Mouse (Mus musculus) liver, embryonic 14.5 days (tissue): ENCODE results near the gene Eif4e2. TPM values are rescaled to one million over a fixed set of nuclear protein-coding genes. Genes with fewer than 3 reads are reported as not detected.

Experiments used
- ATAC-seq: fragments of 200-750 bp; cut with Nextera tagmentation; 2 replicates; pipeline ENCODE4 v1.8.0; 2017; ENCODE audit warnings: moderate number of reproducible peaks, mild to moderate bottlenecking, moderate library complexity; ENCODE audit not compliant: insufficient read depth
- DNase-seq, 3 experiments: peaks; one replicate each; pipeline ENCODE4 v3.0.0-alpha.2; 2012 to 2013; ENCODE audit warnings: low read depth in 3 of 3, low spot score in 3 of 3
- H3K27ac ChIP-seq: fragments of 300-500 bp; sonication (generic); 2 replicates; pipeline ENCODE4 v1.5.1; 2014; ENCODE audit warnings: moderate library complexity, mild to moderate bottlenecking, control low read depth, inconsistent platforms
- H3K27me3 ChIP-seq: fragments of 300-500 bp; sonication (generic); 2 replicates; pipeline ENCODE4 v1.6.1; 2014; ENCODE audit warnings: mild to moderate bottlenecking, low read length, moderate library complexity; ENCODE audit not compliant: control insufficient read depth, insufficient read depth
- H3K36me3 ChIP-seq: fragments of 300-500 bp; sonication (generic); replicated peaks from 2 replicates; pipeline ENCODE4 v1.6.1; 2014; ENCODE audit warnings: low read depth; ENCODE audit not compliant: control insufficient read depth, insufficient read depth
- H3K4me1 ChIP-seq, 2 experiments: fragments of 200-500 bp in 1 of 2; fragments of 300-500 bp in 1 of 2; sonication (generic) in 1 of 2; replicated peaks; 2 replicates each; pipeline ENCODE4 v1.6.1; 2012 to 2014; ENCODE audit warnings: antibody characterized with exemption in 1 of 2, inconsistent platforms in 1 of 2, low read length in 1 of 2; ENCODE audit not compliant: control insufficient read depth in 2 of 2, insufficient read depth in 2 of 2
- H3K4me2 ChIP-seq: fragments of 300-500 bp; sonication (generic); 2 replicates; pipeline ENCODE4 v1.6.1; 2014; ENCODE audit warnings: low read depth, mild to moderate bottlenecking, control low read depth, moderate library complexity
- H3K4me3 ChIP-seq, 2 experiments: fragments of 200-500 bp in 1 of 2; fragments of 300-500 bp in 1 of 2; sonication (generic) in 1 of 2; 2 replicates each; pipeline ENCODE4 v1.5.1; 2012 to 2014; ENCODE audit warnings: low read depth in 2 of 2, low read length in 2 of 2, mild to moderate bottlenecking in 2 of 2, control low read depth in 1 of 2, inconsistent platforms in 1 of 2, moderate library complexity in 1 of 2; ENCODE audit not compliant: insufficient read depth in 1 of 2
- H3K9ac ChIP-seq: fragments of 300-500 bp; sonication (generic); replicated peaks from 2 replicates; pipeline ENCODE4 v1.6.1; 2014; ENCODE audit warnings: mild to moderate bottlenecking, control low read depth, moderate library complexity
- H3K9me3 ChIP-seq: fragments of 300-500 bp; sonication (generic); 2 replicates; pipeline ENCODE4 v1.6.1; 2016; ENCODE audit warnings: low read length, mixed read lengths; ENCODE audit not compliant: control insufficient read depth
- CTCF ChIP-seq: IDR thresholded peaks from 2 replicates; pipeline ENCODE4 v1.5.1; 2016; ENCODE audit warnings: antibody characterized with exemption, low read depth, control low read depth
- EP300 ChIP-seq: IDR thresholded peaks from 2 replicates; pipeline ENCODE4 v1.6.1; 2016; ENCODE audit warnings: antibody characterized with exemption, low read depth
- WGBS: fragments of 180-500 bp; shearing (Covaris S2); extraction: QIAGEN DNeasy Blood & Tissue Kit; methylation state at CpG from one replicate; pipeline ENCODE4 v1.1.7; 2014; ENCODE audit not compliant: insufficient replicate concordance; 5-methylcytosine and 5-hydroxymethylcytosine counted together
- polyA plus RNA-seq, 2 experiments: library from polyadenylated mRNA; depleted of rRNA in 1 of 2; stranded (reverse) in 1 of 2; unstranded in 1 of 2; fragments of >200 nt; fragmentation: Nextera tagmentation in 1 of 2; extraction: Ambion mirVana in 1 of 2; gene quantifications; 2 replicates each; pipeline versions ENCODE4 v1.2.1 to v1.2.3; 2012 to 2014

Gene Eif4e2
- polyA plus RNA-seq, 2 experiments, result 34.8 to 54.9 TPM

- ATAC-seq, result no peak
- WGBS, result 53% methylated on average over 4 of the region's 4 CpGs
- Histone ChIP-seq H3K9ac (no peak overlapping the region), H3K4me1 (peaks cover 11 to 19% of the 10 kb centered on the region in 2 experiments), H3K36me3 (0 out of 2 replicates have a peak, but pooled peaks cover under 1% of the 10 kb centered on the region), H3K9me3 (no peaks in the 10 kb centered on the region), H3K27me3 (peaks cover 7% of the 10 kb centered on the region), H3K4me3 (no peak overlapping the region), H3K4me2 (no peak overlapping the region), H3K27ac (no peak overlapping the region)
- no peak for DNase-seq
- TF ChIP-seq CTCF, result no peak
- TF ChIP-seq EP300, result no peak
Observed at GRCm38 (mm10) chr1:87211431-87211830, 2.3 kb upstream of the Eif4e2 start.

- WGBS, result 11% methylated on average over 4 of the region's 4 CpGs
Observed at GRCm38 (mm10) chr1:87214748-87215147, 1.0 kb downstream of the Eif4e2 start.

DNA sequence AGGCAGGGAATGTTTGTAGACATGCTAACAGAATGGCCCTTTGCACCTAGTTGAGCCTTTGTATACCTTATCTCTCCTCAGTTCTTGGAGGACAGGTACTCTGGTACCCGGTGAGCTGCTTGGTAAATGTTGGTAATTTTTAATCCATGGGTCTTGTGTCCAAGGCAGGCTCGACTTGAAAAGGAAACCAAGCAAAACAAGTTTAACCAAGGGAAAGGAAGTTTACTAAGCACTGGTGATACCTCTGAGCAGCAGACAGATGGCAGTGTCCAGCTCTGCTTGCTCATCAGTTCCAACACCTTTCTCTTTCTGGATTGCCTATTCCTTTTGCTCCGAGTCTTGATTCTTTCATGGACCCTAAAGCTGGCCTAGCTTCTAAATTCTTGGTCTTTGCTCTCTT, 4.2 kb downstream of the Eif4e2 start:
- H3K9me3 ChIP-seq, result no peaks in the 10 kb centered on the region
- no peak overlapping the region for H3K27ac ChIP-seq
- 48% methylated on average over 3 of the region's 3 CpGs for WGBS
- TF ChIP-seq EP300, result no peak
- TF ChIP-seq CTCF, result peak; percentile 55
- no peaks in the 10 kb centered on the region for H3K27me3 ChIP-seq
- H3K4me3 ChIP-seq, result no peak overlapping the region
- peaks cover 16 to 24% of the 10 kb centered on the region in 2 experiments for H3K4me1 ChIP-seq
- no peak for ATAC-seq
- no peak for DNase-seq
- no peak overlapping the region for H3K4me2 ChIP-seq
- H3K9ac ChIP-seq, result no peak overlapping the region
- H3K36me3 ChIP-seq, result peaks cover 31% of the 10 kb centered on the region

More at GRCm38 (mm10) chr1:87214748-87215147, 1.0 kb downstream of the Eif4e2 start:
- Histone ChIP-seq H3K4me1 (peaks cover 16 to 25% of the 10 kb centered on the region in 2 experiments), H3K9ac (peak overlapping the region; percentile 99), H3K9me3 (no peaks in the 10 kb centered on the region), H3K27me3 (no peaks in the 10 kb centered on the region), H3K36me3 (peaks cover 11% of the 10 kb centered on the region), H3K27ac (peak overlapping the region; percentile 94; the same call in 1 of the 2 replicates), H3K4me2 (peak overlapping the region; percentile 88), H3K4me3 (peak overlapping the region; percentile 93 to 95)
- DNase-seq (no peak), ATAC-seq (no peak)
- no peak for TF ChIP-seq CTCF
- no peak for TF ChIP-seq EP300

DNA sequence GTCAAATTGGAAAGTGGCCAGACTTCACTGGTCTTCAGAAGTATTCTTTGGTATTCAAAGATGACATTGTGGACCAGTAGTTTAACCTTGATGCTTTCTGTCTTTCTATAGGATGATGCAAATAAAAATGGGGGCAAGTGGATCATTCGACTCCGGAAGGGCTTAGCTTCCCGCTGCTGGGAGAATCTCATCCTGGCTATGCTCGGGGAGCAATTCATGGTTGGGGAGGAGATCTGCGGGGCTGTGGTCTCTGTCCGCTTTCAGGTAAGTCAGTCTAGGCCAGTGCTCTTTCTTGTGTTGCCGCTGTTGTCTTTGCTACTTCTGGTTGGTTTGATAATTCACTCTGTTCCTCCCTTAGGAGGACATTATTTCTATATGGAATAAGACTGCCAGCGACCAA, 12.0 kb downstream of the Eif4e2 start:
- Histone ChIP-seq H3K4me1 (no peaks in the 10 kb centered on the region), H3K27me3 (no peaks in the 10 kb centered on the region), H3K9me3 (no peaks in the 10 kb centered on the region), H3K4me2 (no peak overlapping the region), H3K27ac (no peak overlapping the region), H3K36me3 (peaks cover 59% of the 10 kb centered on the region), H3K9ac (no peak overlapping the region), H3K4me3 (no peak overlapping the region)
- TF ChIP-seq EP300 (no peak), CTCF (no peak)
- ATAC-seq (no peak), DNase-seq (no peak)
- 85% methylated on average over 8 of the region's 8 CpGs for WGBS

DNA sequence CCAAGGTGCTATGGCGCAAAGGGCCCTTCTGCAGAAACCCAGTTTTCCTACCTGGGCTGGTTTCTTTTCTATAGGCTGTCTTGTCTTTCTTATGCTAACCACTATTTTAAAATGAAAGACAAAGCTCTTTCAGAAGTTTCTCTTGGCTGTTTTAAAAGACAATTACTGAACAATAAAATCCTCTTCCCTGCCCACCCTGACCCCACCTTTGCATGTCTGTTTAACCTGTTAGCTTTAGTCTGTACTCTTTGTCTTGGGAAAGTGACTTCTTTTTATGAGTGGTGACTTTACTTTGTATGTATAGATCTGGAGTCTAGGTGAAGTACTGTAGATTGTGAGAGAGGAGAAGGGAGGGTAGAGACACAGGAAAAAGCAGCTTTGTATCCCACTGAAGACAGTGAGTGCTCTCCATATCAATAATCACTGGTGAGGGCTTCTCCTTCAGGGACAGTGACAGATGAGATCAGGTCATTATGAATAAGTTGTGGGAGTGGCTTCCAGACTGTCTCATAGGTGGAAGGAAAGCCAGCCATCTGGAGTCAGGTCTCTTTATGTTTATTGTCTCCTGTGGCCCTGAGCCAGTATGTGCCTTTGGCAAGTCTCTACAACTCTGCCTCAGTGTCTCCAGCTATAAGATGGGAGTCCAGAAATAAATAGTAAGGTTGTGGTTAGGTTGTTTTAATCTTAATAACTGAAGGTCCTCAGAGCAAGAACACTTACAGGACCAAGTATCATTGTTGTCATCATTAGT, 12.9 kb downstream of the Eif4e2 start:
- WGBS, result 95% methylated on average over 1 of the region's 1 CpGs
- Histone ChIP-seq H3K9me3 (no peaks in the 10 kb centered on the region), H3K4me2 (no peak overlapping the region), H3K4me1 (no peaks in the 10 kb centered on the region), H3K4me3 (no peak overlapping the region), H3K27me3 (no peaks in the 10 kb centered on the region), H3K9ac (no peak overlapping the region), H3K36me3 (peaks cover 52% of the 10 kb centered on the region), H3K27ac (no peak overlapping the region)
- no peak for TF ChIP-seq CTCF
- TF ChIP-seq EP300, result no peak
- no peak for DNase-seq
- ATAC-seq, result no peak
